Mouse (Mus musculus) forebrain, embryonic 12.5 days (tissue): ENCODE measurements around the gene Gm28551. TPM values are rescaled to one million over a fixed set of nuclear protein-coding genes. Genes with fewer than 3 reads are reported as not detected.
"Not testable (repeated sequence)": the region's sequence is repeated elsewhere in the genome, so short reads cannot be mapped to it uniquely, and the experiment has no call there.

Experiments
- ATAC-seq: fragments of 200-750 bp; cut with Nextera tagmentation; 2 replicates; pipeline ENCODE4 v1.8.0; 2017; ENCODE audit warnings: moderate TSS enrichment; ENCODE audit not compliant: low FRiP score
- H3K27ac ChIP-seq: fragments of 300-500 bp; sonication (generic); 2 replicates; pipeline ENCODE4 v1.5.1; 2016; ENCODE audit warnings: mild to moderate bottlenecking
- H3K27me3 ChIP-seq: fragments of 300-500 bp; sonication (generic); 2 replicates; pipeline ENCODE4 v1.6.1; 2016; ENCODE audit warnings: mild to moderate bottlenecking
- H3K36me3 ChIP-seq: fragments of 300-500 bp; sonication (generic); replicated peaks from 2 replicates; pipeline ENCODE4 v1.6.1; 2016; ENCODE audit warnings: mild to moderate bottlenecking
- H3K4me1 ChIP-seq: fragments of 300-500 bp; sonication (generic); 2 replicates; pipeline ENCODE4 v1.6.1; 2016
- H3K4me2 ChIP-seq: fragments of 300-500 bp; sonication (generic); 2 replicates; pipeline ENCODE4 v1.6.1; 2016; ENCODE audit warnings: mild to moderate bottlenecking, moderate library complexity
- H3K4me3 ChIP-seq: fragments of 300-500 bp; sonication (generic); replicated peaks from 2 replicates; pipeline ENCODE4 v1.5.1; 2016; ENCODE audit warnings: mild to moderate bottlenecking
- H3K9ac ChIP-seq: fragments of 300-500 bp; sonication (generic); 2 replicates; pipeline ENCODE4 v1.6.1; 2016; ENCODE audit warnings: mild to moderate bottlenecking
- H3K9me3 ChIP-seq: fragments of 300-500 bp; sonication (generic); 2 replicates; pipeline ENCODE4 v1.6.1; 2016
- WGBS: fragments of 180-500 bp; shearing (Covaris S2); methylation state at CpG from one replicate; pipeline ENCODE4 v1.1.7; 2016; 5-methylcytosine and 5-hydroxymethylcytosine counted together
- polyA plus RNA-seq: library from polyadenylated mRNA; unstranded; fragments of >200 nt; fragmentation: Nextera tagmentation; extraction: Ambion mirVana; gene quantifications from 2 replicates; pipeline ENCODE4 v1.2.1, GENCODE M21; 2016

The Gm28551 gene
- 0.95 and 1.5 TPM in 2 replicates for polyA plus RNA-seq

GRCm38 (mm10) chr1:53352327-53353261 lies at the start of gene Gm28551, which contains the start of the genes Asdurf and Asnsd1:
Gene Gm28551 (minus strand): TSS chr1:53352667.
Gene Asdurf (minus strand): TSS chr1:53352619.
Gene Asnsd1 (minus strand): TSS chr1:53352752.
- Histone ChIP-seq H3K4me1 (peaks cover 6% of the 10 kb centered on the region), H3K27ac (peak within 1 kb of the TSS; percentile 91), H3K4me2 (peak within 1 kb of the TSS; percentile 49), H3K27me3 (no peaks in the 10 kb centered on the region), H3K4me3 (peak within 1 kb of the TSS; percentile 84), H3K36me3 (peaks cover 13% of the 10 kb centered on the region), H3K9me3 (no peaks in the 10 kb centered on the region), H3K9ac (peak within 1 kb of the TSS; percentile 87)
- peak; percentile 100 for ATAC-seq
- WGBS = 0% methylated on average over 43 of the region's 44 CpGs

GRCm38 (mm10) chr1:53393936-53394760 lies 41.7 kb upstream of the Gm28551 start:
- H3K4me3 ChIP-seq, ATAC-seq, H3K27me3 ChIP-seq, H3K36me3 ChIP-seq, H3K9ac ChIP-seq, H3K9me3 ChIP-seq, H3K27ac ChIP-seq, H3K4me1 ChIP-seq: not testable (repeated sequence)
- WGBS = 33% methylated on average over 21 of the region's 21 CpGs
- H3K4me2 ChIP-seq = peak overlapping the region; percentile 21

DNA sequence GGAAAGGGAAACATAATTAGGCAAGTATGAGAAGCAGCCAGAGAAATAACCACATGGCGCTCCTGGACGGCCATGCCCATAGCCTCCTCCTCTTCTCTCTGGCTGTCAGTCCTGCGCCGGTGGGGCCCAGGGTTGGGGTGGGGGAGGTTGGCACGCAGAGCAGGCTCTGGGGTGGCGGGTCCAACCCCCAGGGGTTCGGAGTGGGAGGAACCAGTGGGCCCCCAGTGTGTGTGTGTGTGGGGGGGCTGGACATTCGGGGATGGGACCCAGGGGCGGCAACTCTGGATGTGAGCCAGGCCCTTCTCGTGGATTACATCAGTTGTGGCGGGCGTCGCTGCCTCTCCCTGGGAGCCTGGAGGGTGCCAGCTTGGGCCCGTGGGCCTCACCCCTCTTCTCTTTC lies 36.3 kb upstream of the Gm28551 start:
- 0 out of 2 replicates have a peak, but pooled peaks cover 5% of the 10 kb centered on the region for H3K9me3 ChIP-seq
- H3K27me3 ChIP-seq = no peaks in the 10 kb centered on the region
- ATAC-seq = no peak
- no peaks in the 10 kb centered on the region for H3K4me1 ChIP-seq
- no peak overlapping the region for H3K4me2 ChIP-seq
- H3K9ac ChIP-seq = no peak overlapping the region
- no peaks in the 10 kb centered on the region for H3K36me3 ChIP-seq
- 88% methylated on average over 9 of the region's 14 CpGs for WGBS
- no peak overlapping the region for H3K4me3 ChIP-seq
- H3K27ac ChIP-seq = no peak overlapping the region

DNA sequence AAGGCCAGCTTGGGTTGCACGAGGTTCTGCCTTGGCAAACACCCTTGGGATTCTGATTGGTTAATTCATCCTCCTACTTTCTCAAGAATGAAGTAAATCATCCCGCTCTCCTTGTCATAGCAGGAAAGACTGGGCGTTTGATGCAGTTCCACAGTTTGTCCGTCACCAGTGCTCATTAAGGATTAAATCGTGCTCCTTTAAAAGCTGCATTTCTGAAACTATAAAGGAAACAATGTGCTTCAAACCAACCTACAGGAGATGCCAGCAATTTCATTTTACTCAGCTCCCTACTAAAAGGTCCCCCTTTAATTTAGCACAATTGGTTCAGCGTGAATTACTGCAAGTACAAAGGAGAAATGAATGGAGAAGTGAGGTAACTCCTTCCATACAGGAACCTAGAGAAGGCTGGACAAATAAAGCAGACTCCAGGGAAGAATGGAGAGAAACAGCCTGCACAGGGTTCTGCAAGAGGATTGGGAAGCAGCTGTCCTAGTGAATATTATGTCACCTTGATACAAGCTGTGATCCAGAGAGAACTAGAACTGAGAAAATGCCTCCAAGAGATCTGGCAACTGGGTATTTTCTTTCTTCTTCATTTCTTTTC lies 31.7 kb upstream of the Gm28551 start:
- H3K9ac ChIP-seq = no peak overlapping the region
- no peaks in the 10 kb centered on the region for H3K36me3 ChIP-seq
- H3K9me3 ChIP-seq = no peaks in the 10 kb centered on the region
- H3K4me1 ChIP-seq = no peaks in the 10 kb centered on the region
- no peak overlapping the region for H3K4me2 ChIP-seq
- peak; percentile 53; the same call in 1 of the 2 replicates for ATAC-seq
- H3K27ac ChIP-seq = no peak overlapping the region
- 35% methylated on average over 6 of the region's 6 CpGs for WGBS
- no peaks in the 10 kb centered on the region for H3K27me3 ChIP-seq
- no peak overlapping the region for H3K4me3 ChIP-seq

DNA sequence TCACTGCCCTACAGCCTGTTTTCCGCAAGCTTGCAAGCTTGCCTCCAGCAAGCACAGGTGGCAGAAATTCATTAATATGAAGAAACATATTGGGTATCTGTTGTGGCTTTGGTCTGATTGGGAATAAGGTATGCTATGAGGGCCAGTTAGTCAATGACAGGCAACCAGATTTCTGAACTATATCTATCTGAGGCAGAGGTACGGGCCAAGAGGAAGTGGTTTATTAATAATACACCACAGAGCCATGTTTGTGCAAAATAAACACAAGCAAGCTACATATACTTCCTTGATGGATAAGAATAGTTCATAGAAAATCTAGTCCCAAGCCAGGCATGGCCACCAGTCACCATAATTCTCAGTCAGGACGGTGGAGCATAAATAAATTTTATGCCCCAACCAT lies 25.3 kb upstream of the Gm28551 start:
- Histone ChIP-seq H3K9me3 (no peaks in the 10 kb centered on the region), H3K27ac (no peak overlapping the region), H3K27me3 (no peaks in the 10 kb centered on the region), H3K36me3 (no peaks in the 10 kb centered on the region), H3K4me2 (no peak overlapping the region), H3K4me3 (no peak overlapping the region), H3K4me1 (peaks cover 4% of the 10 kb centered on the region; the same call in 1 of the 2 replicates), H3K9ac (no peak overlapping the region)
- no peak for ATAC-seq
- WGBS = 70% methylated on average over 3 of the region's 3 CpGs

DNA sequence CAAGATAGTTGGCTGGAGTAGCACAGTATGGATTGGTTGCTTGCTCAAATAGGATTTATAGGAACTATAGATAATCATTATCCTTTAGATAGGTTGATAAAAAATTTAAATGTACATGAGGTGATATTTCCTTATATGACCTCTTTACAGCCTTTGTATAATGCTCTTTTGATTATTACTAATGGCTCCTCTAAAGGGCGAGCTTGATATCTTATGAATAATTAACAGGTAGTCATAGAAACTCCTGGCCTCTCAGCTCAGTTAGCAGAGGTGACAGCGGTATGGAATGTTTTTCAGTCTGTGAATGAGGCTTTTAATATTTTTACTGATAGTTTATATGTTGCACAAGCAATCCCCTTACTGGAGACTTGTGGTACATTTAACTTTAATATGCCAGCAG lies 23.5 kb upstream of the Gm28551 start:
- WGBS = 94% methylated on average over 2 of the region's 2 CpGs
- not testable (repeated sequence) for H3K36me3 ChIP-seq, H3K9me3 ChIP-seq, H3K27me3 ChIP-seq, H3K27ac ChIP-seq, H3K4me1 ChIP-seq, H3K9ac ChIP-seq, H3K4me3 ChIP-seq, ATAC-seq, H3K4me2 ChIP-seq

DNA sequence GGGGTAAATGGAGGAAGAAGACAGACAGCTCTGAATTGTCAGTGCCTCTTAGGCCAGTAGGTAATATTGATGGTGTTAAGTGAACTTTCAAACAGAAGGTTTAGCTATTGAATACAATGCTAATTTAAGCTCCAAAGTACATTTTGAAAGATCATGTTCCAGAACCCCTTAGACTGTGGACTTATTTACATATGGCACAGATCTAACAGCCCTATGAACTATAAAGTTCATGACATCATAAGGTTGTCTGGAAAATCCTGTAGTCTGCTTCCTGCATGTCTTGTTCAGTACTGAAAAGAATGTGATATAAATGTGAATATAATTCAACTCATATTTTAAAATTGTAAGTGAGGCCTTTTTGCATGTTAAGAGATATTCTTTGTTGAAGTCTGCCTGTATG lies 6.5 kb upstream of the Gm28551 start:
- H3K27me3 ChIP-seq = no peaks in the 10 kb centered on the region
- H3K4me1 ChIP-seq = no peaks in the 10 kb centered on the region
- ATAC-seq = no peak
- H3K4me2 ChIP-seq = no peak overlapping the region
- no peaks in the 10 kb centered on the region for H3K9me3 ChIP-seq
- no peak overlapping the region for H3K9ac ChIP-seq
- no peaks in the 10 kb centered on the region for H3K36me3 ChIP-seq
- H3K4me3 ChIP-seq = no peak overlapping the region
- H3K27ac ChIP-seq = no peak overlapping the region

GRCm38 (mm10) chr1:53341071-53341470 lies 11.4 kb downstream of the Gm28551 start:
- Histone ChIP-seq H3K4me1 (no peaks in the 10 kb centered on the region), H3K4me2 (no peak overlapping the region), H3K36me3 (peaks cover 50% of the 10 kb centered on the region), H3K4me3 (no peak overlapping the region), H3K9me3 (0 out of 2 replicates have a peak, but pooled peaks cover 5% of the 10 kb centered on the region), H3K9ac (no peak overlapping the region), H3K27me3 (no peaks in the 10 kb centered on the region), H3K27ac (no peak overlapping the region)
- no peak for ATAC-seq
- WGBS = over 99% methylated on average over 2 of the region's 2 CpGs

DNA sequence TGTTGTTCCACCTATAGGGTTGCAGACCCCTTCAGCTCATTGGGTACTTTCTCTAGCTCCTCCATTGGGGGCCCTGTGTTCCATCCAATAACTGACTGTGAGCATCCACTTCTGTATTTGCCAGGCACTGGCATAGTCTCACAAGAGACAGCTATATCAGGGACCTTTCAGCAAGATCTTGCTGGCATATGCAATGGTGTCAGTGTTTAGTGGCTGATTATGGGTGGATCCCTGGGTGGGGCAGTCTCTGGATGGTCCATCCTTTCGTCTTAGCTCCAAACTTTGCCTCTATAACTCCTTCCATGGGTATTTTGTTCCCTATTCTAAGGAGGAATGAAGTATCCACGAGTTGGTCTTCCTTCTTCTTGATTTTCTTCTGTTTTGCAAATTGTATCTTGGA lies 15.1 kb downstream of the Gm28551 start:
- H3K36me3 ChIP-seq = peaks cover 21% of the 10 kb centered on the region
- ATAC-seq, H3K27ac ChIP-seq, H3K9me3 ChIP-seq, H3K4me2 ChIP-seq, H3K27me3 ChIP-seq, H3K4me1 ChIP-seq, H3K9ac ChIP-seq, H3K4me3 ChIP-seq: not testable (repeated sequence)
- 76% methylated on average over 2 of the region's 2 CpGs for whole genome bisulfite sequencing

DNA sequence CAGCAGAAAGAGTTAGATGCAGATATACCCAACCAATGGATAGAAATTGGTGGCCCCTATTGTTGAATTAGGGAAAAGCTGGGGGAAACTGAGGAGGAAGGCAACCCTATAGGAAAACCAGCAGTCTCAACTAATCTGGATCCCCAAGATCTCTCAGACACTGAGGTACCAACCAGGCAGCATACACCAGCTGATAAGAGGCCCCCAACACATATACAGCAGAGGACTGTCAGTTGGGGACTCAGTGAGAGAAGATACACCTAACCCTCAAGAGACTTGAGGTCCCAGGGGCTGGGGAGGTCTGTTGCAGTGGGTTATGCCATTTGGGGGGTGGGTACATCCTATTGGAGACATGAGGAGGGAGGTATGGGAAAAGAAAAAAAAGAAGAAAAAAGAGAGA lies 17.0 kb downstream of the Gm28551 start:
- H3K4me2 ChIP-seq = no peak overlapping the region
- ATAC-seq = no peak
- no peaks in the 10 kb centered on the region for H3K4me1 ChIP-seq
- no peak overlapping the region for H3K4me3 ChIP-seq
- H3K27ac ChIP-seq = no peak overlapping the region
- H3K27me3 ChIP-seq = no peaks in the 10 kb centered on the region
- no peaks in the 10 kb centered on the region; the same call in 1 of the 2 replicates for H3K9me3 ChIP-seq
- no peak overlapping the region for H3K9ac ChIP-seq
- peaks cover 3% of the 10 kb centered on the region; the same call in 1 of the 2 replicates for H3K36me3 ChIP-seq

GRCm38 (mm10) chr1:53333527-53333926 lies 18.9 kb downstream of the Gm28551 start:
- 85% methylated on average over 5 of the region's 5 CpGs for WGBS

More at GRCm38 (mm10) chr1:53333527-53333926, 18.9 kb downstream of the Gm28551 start:
- not testable (repeated sequence) for H3K9me3 ChIP-seq, H3K27me3 ChIP-seq, H3K9ac ChIP-seq, H3K4me2 ChIP-seq, H3K4me3 ChIP-seq, H3K4me1 ChIP-seq, H3K27ac ChIP-seq, H3K36me3 ChIP-seq, ATAC-seq
